Mouse (Mus musculus): ENCODE results near the gene Med16.

DNA sequence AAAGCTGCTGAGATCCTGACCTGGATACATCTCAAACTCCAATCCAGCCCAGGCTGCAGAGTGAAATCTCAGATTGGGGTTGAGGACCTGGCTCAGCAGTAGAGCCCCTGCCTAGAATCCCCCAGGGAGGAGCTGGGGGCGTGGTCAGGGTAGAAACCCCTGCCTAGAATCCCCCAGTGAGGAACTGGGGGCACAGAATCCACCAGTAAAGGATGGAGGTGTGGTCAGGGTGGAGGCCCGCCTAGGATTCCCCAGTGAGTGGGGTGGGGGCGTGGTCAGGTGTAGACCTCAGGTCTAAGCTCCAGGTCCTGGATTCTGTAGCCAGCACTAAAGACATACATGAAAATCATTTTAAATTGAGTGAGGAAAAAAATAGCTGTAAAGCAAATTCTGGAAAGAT lies 35.9 kb downstream of the Med16 start:
- TF ChIP-seq CTCF (IDR thresholded peaks at IDR 0.05; ENCODE audit: borderline replicate concordance, extremely low read depth, insufficient read depth, insufficient read length) (no peak), POLR2A (IDR thresholded peaks at IDR 0.05; ENCODE audit: borderline replicate concordance, extremely low read depth, insufficient read depth, insufficient read length, poor library complexity, severe bottlenecking) (no peak)
